Mouse (Mus musculus) liver, embryonic 12.5 days (tissue): Measurements from ENCODE around the gene Fbxl5. TPM values are rescaled to one million over a fixed set of nuclear protein-coding genes. Genes with fewer than 3 reads are reported as not detected.

Source experiments
- ATAC-seq: fragments of 200-750 bp; cut with Nextera tagmentation; 2 replicates; pipeline ENCODE4 v1.8.0; 2017; ENCODE audit warnings: moderate number of reproducible peaks, mild to moderate bottlenecking, moderate library complexity
- H3K27ac ChIP-seq: fragments of 300-500 bp; sonication (generic); 2 replicates; pipeline ENCODE4 v1.5.1; 2016; ENCODE audit warnings: mild to moderate bottlenecking
- H3K27me3 ChIP-seq: fragments of 300-500 bp; sonication (generic); replicated peaks from 2 replicates; pipeline ENCODE4 v1.6.1; 2016; ENCODE audit warnings: mild to moderate bottlenecking, moderate library complexity
- H3K36me3 ChIP-seq: fragments of 300-500 bp; sonication (generic); 2 replicates; pipeline ENCODE4 v1.6.1; 2016; ENCODE audit warnings: mild to moderate bottlenecking, moderate library complexity
- H3K4me1 ChIP-seq: fragments of 300-500 bp; sonication (generic); 2 replicates; pipeline ENCODE4 v1.6.1; 2016
- H3K4me2 ChIP-seq: fragments of 300-500 bp; sonication (generic); 2 replicates; pipeline ENCODE4 v1.6.1; 2016; ENCODE audit warnings: mild to moderate bottlenecking, moderate library complexity
- H3K4me3 ChIP-seq: fragments of 300-500 bp; sonication (generic); 2 replicates; pipeline ENCODE4 v1.5.1; 2016; ENCODE audit warnings: mild to moderate bottlenecking, moderate library complexity
- H3K9ac ChIP-seq: fragments of 300-500 bp; sonication (generic); 2 replicates; pipeline ENCODE4 v1.6.1; 2016; ENCODE audit warnings: mild to moderate bottlenecking, moderate library complexity
- H3K9me3 ChIP-seq: fragments of 300-500 bp; sonication (generic); replicated peaks from 2 replicates; pipeline ENCODE4 v1.6.1; 2016; ENCODE audit warnings: mild to moderate bottlenecking, moderate library complexity
- WGBS: fragments of 180-500 bp; shearing (Covaris S2); methylation state at CpG from one replicate; pipeline ENCODE4 v1.1.7; 2016; ENCODE audit not compliant: insufficient replicate concordance; 5-methylcytosine and 5-hydroxymethylcytosine counted together
- polyA plus RNA-seq: library from polyadenylated mRNA; unstranded; fragments of >200 nt; fragmentation: Nextera tagmentation; extraction: Ambion mirVana; gene quantifications from 2 replicates; pipeline ENCODE4 v1.2.1, GENCODE M21; 2016

The Fbxl5 gene
- polyA plus RNA-seq, 1 experiment from 2014 or later = 27.3 TPM

DNA sequence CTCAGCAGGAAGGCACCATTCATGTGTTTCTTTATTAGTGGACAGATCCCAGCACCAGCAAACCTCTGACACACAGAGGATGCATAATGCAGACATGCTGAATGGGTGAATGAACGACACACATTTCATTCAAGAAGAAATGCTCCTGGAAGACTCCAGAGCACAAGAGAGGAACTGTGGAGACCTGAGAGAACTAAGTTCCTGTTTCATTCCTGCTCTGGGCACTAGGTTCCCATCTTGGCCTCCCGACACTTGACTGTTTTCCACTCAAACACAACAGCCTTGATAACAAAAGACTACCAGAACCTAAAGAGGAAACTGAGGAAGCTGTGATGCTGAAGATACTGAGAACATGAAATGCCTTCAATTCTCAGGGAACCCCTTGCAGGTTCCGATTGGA lies 26.8 kb upstream of the Fbxl5 start:
- H3K9me3 ChIP-seq = 0 out of 2 replicates have a peak, but pooled peaks cover 6% of the 10 kb centered on the region
- no peaks in the 10 kb centered on the region for H3K4me1 ChIP-seq
- H3K4me3 ChIP-seq = no peak overlapping the region
- no peaks in the 10 kb centered on the region for H3K27me3 ChIP-seq
- no peaks in the 10 kb centered on the region for H3K36me3 ChIP-seq
- H3K4me2 ChIP-seq = no peak overlapping the region
- ATAC-seq = no peak
- no peak overlapping the region for H3K9ac ChIP-seq
- 59% methylated on average over 3 of the region's 3 CpGs for WGBS
- H3K27ac ChIP-seq = no peak overlapping the region

DNA sequence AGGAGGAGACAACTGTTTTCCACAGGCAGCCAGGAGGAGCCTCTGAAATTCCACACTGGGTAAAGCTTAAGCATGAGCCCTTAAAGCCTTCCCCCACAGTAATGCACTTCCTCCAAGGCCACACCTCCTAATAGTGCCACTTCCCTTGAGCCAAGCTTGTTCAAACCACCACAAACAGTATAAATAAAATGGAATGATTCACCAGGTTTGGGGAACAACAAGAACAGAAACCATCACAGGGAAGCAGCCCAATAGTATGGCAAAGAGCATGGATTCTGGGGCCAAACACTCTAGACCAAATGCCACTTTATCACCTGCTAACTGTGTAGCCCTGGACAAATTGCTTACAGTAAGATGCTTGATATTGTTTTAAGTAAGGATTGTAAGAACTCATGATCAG lies 26.1 kb upstream of the Fbxl5 start:
- H3K4me1 ChIP-seq = no peaks in the 10 kb centered on the region
- no peak for ATAC-seq
- H3K4me2 ChIP-seq = no peak overlapping the region
- H3K9me3 ChIP-seq = 0 out of 2 replicates have a peak, but pooled peaks cover 6% of the 10 kb centered on the region
- no peaks in the 10 kb centered on the region for H3K27me3 ChIP-seq
- no peak overlapping the region for H3K27ac ChIP-seq
- H3K4me3 ChIP-seq = no peak overlapping the region
- no peaks in the 10 kb centered on the region for H3K36me3 ChIP-seq
- H3K9ac ChIP-seq = no peak overlapping the region

DNA sequence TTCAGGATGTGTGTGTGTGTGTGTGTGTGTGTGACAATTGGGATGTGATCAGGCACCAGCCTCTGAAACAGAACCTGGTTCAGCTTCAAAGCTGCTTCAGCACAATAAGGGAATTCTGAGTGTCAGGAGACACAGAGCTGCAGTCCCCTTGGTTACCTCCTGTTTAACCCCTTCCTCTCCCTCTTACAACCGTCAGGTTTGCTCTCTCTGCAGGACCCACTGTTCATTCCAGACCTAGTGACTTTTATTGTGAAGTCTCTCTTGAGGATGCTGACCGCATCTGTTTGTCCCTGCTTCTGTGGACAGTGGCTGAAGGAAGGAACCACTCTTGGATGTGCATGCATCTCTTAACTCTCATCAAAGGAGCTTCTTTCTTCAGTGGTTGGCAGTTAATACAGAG lies 24.8 kb upstream of the Fbxl5 start:
- H3K4me2 ChIP-seq = no peak overlapping the region
- no peak overlapping the region for H3K4me3 ChIP-seq
- no peaks in the 10 kb centered on the region for H3K36me3 ChIP-seq
- no peak for ATAC-seq
- H3K27me3 ChIP-seq = no peaks in the 10 kb centered on the region
- no peak overlapping the region for H3K27ac ChIP-seq
- 0 out of 2 replicates have a peak, but pooled peaks cover 5% of the 10 kb centered on the region for H3K4me1 ChIP-seq
- WGBS = 35% methylated on average over 2 of the region's 2 CpGs
- H3K9ac ChIP-seq = no peak overlapping the region
- 0 out of 2 replicates have a peak, but pooled peaks cover 6% of the 10 kb centered on the region for H3K9me3 ChIP-seq

DNA sequence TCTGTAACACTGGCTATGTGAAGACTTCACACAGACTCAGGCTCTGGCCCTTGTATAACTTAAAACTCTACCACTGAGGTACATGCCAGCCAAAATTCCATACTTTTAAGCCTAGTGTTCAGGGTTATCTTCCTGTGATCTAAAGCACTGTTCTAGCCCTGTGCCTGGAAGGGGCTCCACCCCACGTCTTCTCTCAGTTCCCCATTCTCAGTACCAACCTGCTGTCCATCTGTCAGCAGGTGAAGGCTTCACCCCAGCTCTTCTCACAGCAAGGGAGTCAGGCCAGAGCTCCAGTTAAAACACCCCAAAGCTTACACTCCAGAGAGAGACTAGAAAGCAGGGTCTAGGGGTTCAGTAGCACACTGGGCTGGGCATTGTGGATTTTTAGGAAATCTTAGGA lies 24.2 kb upstream of the Fbxl5 start:
- H3K4me3 ChIP-seq = no peak overlapping the region
- H3K4me2 ChIP-seq = no peak overlapping the region
- 39% methylated on average over 1 of the region's 1 CpGs for WGBS
- H3K36me3 ChIP-seq = no peaks in the 10 kb centered on the region
- H3K27ac ChIP-seq = no peak overlapping the region
- no peak overlapping the region for H3K9ac ChIP-seq
- no peaks in the 10 kb centered on the region for H3K27me3 ChIP-seq
- ATAC-seq = no peak
- H3K4me1 ChIP-seq = 0 out of 2 replicates have a peak, but pooled peaks cover 5% of the 10 kb centered on the region
- 0 out of 2 replicates have a peak, but pooled peaks cover 6% of the 10 kb centered on the region for H3K9me3 ChIP-seq

DNA sequence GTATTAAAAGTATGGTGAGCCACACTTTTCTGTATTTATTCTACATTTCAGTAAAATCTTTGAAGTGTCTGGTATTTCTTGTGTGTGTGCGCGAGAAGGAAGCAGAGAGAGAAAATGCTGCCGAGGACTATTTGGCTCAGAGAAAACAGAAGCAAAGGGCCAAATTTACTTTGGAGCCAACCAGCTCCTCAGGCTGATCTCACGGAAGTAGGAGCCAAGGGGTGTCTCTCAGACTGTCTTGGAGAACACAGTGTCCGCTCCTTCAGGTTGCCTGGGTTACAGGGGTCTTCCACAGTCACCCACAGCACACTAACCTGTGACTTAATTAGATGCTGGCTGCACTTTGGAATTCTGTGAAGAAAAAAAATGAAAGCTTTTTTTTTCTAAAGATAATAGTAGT lies 23.6 kb upstream of the Fbxl5 start:
- no peaks in the 10 kb centered on the region for H3K36me3 ChIP-seq
- H3K4me2 ChIP-seq = no peak overlapping the region
- H3K27me3 ChIP-seq = no peaks in the 10 kb centered on the region
- 77% methylated on average over 5 of the region's 5 CpGs for WGBS
- H3K9ac ChIP-seq = no peak overlapping the region
- ATAC-seq = no peak
- 0 out of 2 replicates have a peak, but pooled peaks cover 5% of the 10 kb centered on the region for H3K4me1 ChIP-seq
- 0 out of 2 replicates have a peak, but pooled peaks cover 6% of the 10 kb centered on the region for H3K9me3 ChIP-seq
- no peak overlapping the region for H3K27ac ChIP-seq
- no peak overlapping the region for H3K4me3 ChIP-seq

DNA sequence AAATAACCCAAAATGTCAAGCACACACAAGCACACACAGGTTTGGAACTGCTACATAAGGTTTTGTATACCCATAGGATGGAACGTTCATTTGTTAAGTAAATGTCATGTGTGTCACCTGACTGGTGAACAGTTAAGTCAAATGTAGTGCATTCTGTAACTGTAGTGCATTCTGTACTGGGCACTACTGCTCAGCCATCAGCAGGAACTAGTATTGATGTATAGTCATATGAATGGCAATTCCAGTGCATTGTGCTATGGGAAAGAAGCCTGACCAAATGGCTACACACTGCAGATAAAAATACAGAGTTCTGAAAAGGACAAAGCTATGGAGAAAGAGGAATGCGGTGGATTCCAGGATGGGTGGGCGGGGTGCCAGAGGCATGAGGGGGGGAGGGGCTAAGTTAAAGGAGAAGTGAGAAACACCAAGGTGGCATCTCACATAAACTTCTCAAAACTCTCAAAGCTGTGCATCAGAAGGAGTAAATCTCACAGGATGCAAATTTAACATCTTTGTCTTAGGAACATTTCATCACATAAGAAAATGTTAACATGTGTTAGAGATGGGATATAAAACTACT lies 21.2 kb upstream of the Fbxl5 start:
- H3K27ac ChIP-seq = no peak overlapping the region
- WGBS = 67% methylated on average over 3 of the region's 3 CpGs
- 0 out of 2 replicates have a peak, but pooled peaks cover 6% of the 10 kb centered on the region for H3K9me3 ChIP-seq
- H3K36me3 ChIP-seq = no peaks in the 10 kb centered on the region
- no peak overlapping the region for H3K4me2 ChIP-seq
- H3K27me3 ChIP-seq = no peaks in the 10 kb centered on the region
- ATAC-seq = no peak
- H3K4me3 ChIP-seq = no peak overlapping the region
- no peak overlapping the region for H3K9ac ChIP-seq
- 0 out of 2 replicates have a peak, but pooled peaks cover 5% of the 10 kb centered on the region for H3K4me1 ChIP-seq

DNA sequence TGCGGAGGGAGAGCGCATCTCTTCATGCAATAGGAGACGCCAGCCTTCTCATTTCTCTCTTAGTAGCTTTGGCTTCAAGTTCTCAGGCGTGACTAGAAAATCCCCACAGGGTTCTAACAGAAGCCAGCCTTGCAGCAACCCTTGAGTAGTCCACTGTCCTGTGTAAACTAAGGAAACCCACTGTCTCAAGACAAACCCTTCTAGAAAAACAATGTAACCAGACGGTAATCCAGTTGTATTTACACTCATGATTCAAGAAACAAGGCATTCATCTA lies 20.5 kb upstream of the Fbxl5 start:
- H3K9ac ChIP-seq = no peak overlapping the region
- peak overlapping the region; percentile 42 for H3K4me2 ChIP-seq
- WGBS = 74% methylated on average over 5 of the region's 5 CpGs
- H3K36me3 ChIP-seq = no peaks in the 10 kb centered on the region
- no peak overlapping the region for H3K27ac ChIP-seq
- no peak overlapping the region; the same call in 1 of the 2 replicates for H3K4me3 ChIP-seq
- 0 out of 2 replicates have a peak, but pooled peaks cover 5% of the 10 kb centered on the region for H3K4me1 ChIP-seq
- H3K9me3 ChIP-seq = 0 out of 2 replicates have a peak, but pooled peaks cover 6% of the 10 kb centered on the region
- ATAC-seq = no peak
- H3K27me3 ChIP-seq = no peaks in the 10 kb centered on the region

DNA sequence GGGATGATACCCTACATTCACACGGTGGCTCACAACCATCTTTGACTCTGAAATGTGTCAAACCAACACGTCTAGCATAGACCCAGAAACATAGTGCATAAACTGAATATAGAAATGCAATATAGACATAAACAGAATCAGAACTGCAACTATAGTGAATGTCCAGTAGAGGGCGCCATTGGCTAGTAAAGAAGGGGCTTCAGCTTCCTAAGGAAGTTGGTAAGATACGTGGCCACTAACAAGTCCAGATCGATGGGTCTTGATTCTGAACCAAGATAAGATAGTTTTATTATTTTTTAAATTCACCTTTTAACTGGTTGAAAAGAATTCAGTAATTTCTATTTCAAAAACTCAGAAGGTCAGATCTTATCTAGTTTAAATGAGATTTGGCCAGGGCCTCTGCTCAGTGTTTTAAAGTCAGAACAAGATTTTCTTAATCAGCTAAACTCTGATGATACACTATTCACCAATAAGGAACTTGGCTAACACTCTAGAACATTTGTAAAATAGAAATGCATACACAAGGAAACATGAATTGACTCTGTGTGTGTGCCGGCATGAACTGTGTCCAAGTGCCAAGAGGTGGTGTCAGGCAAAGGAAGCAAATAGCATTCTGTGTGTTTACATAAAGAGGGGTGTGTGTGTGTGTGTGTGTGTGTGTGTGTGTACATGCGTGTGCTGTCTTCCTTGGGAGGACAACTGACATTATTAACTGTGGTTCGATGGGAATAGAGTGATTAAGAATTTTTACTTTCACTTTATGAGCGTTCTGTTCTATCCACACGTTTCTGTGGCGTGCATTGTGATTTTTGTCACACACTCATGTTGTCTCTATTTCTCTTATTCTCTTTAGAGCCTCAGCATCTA lies 19.9 kb upstream of the Fbxl5 start:
- no peak overlapping the region for H3K9ac ChIP-seq
- 0 out of 2 replicates have a peak, but pooled peaks cover 5% of the 10 kb centered on the region for H3K4me1 ChIP-seq
- H3K4me2 ChIP-seq = peak overlapping the region; percentile 42
- ATAC-seq = no peak
- no peaks in the 10 kb centered on the region for H3K36me3 ChIP-seq
- 0 out of 2 replicates have a peak, but pooled peaks cover 6% of the 10 kb centered on the region for H3K9me3 ChIP-seq
- no peak overlapping the region for H3K27ac ChIP-seq
- WGBS = 37% methylated on average over 11 of the region's 11 CpGs
- H3K27me3 ChIP-seq = no peaks in the 10 kb centered on the region
- H3K4me3 ChIP-seq = no peak overlapping the region; the same call in 1 of the 2 replicates

DNA sequence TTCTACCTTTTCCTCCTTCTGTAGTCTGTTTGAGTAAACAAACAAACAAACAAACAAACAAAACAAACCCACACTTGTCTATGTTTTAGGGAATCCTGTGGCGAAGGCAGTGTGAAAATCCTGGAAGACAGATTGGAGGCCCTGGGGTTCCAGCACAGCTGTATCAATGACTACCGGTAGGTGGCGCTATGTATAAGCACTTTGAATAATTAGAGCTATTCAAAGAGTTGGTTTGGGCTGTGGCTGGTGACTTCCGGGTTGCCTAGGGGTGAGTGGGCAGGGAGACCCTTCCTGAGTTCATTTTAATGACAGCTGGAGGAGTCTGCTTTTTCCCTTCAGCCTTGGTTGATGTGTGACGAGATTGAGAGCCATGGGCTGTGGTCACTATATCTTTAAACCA lies 15.9 kb upstream of the Fbxl5 start:
- Histone ChIP-seq H3K9ac (no peak overlapping the region), H3K4me3 (no peak overlapping the region), H3K9me3 (no peaks in the 10 kb centered on the region), H3K4me2 (no peak overlapping the region), H3K27me3 (no peaks in the 10 kb centered on the region), H3K36me3 (no peaks in the 10 kb centered on the region), H3K4me1 (0 out of 2 replicates have a peak, but pooled peaks cover 5% of the 10 kb centered on the region), H3K27ac (no peak overlapping the region)
- 30% methylated on average over 5 of the region's 5 CpGs for WGBS
- ATAC-seq = no peak

DNA sequence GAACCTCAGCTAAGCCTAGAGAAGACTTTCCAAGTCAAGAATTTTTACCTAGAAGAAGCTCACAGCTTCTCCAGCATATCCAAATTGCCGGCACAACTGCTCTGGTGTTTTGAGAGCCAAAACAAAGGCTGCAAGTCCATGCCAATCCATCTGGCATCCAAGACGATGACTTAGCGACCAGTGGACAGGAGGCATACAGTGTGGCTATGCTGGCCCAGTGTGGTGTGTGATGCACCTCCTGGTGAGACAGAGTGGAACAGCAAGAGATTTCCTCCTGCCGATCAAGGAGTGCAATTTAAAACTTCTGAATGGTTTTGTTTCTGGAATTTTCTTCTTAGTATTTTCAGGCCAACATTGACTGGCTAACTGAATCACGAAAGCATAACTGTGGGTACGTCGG lies 15.2 kb upstream of the Fbxl5 start:
- Histone ChIP-seq H3K4me2 (no peak overlapping the region), H3K36me3 (no peaks in the 10 kb centered on the region), H3K4me1 (0 out of 2 replicates have a peak, but pooled peaks cover 2% of the 10 kb centered on the region), H3K27me3 (no peaks in the 10 kb centered on the region), H3K27ac (no peak overlapping the region), H3K4me3 (no peak overlapping the region), H3K9ac (no peak overlapping the region), H3K9me3 (no peaks in the 10 kb centered on the region)
- no peak for ATAC-seq
- WGBS = 78% methylated on average over 7 of the region's 7 CpGs

DNA sequence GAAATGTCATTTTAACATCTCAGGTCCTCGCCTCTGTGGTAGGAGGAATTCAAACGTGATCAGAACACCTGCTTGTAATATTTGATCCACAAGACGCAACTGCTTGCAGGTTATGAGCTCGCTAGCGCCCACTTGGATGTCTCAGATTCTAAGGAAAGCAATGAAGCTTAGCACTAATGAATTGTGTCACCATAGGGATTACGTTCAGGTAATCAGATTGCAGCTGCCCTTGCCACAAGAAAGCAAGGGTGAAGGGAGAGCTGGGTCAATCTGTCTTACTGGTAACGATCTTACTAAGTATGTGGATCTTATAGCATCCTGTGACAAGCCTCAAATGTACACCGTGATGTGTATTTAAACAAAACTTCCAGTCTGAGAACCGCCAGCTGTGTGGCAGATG lies 5.9 kb upstream of the Fbxl5 start:
- Histone ChIP-seq H3K27ac (no peak overlapping the region), H3K9ac (no peak overlapping the region), H3K4me3 (no peak overlapping the region), H3K4me2 (no peak overlapping the region), H3K9me3 (no peaks in the 10 kb centered on the region), H3K27me3 (no peaks in the 10 kb centered on the region), H3K36me3 (no peaks in the 10 kb centered on the region), H3K4me1 (no peaks in the 10 kb centered on the region)
- ATAC-seq = no peak
- 71% methylated on average over 9 of the region's 9 CpGs for WGBS

DNA sequence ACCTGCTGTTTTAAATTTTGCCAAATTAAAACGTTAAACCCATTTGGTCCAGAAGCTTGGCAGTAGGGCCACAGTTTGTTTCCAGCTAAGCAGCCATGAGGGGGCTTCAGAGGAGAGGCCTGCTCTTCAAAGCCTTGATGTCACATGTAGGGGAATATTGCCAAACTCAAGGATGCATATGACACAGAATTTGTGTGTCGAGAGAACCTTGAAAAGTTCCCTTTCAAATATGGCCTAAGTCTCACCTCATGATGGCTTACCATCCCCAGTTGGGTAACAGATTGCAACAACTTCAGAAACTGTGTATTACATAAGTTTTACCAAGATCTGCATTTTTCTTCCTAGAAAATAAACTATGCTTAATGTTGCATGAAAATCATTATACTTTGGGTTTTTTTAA lies 5.4 kb upstream of the Fbxl5 start:
- no peak for ATAC-seq
- no peak overlapping the region for H3K4me3 ChIP-seq
- WGBS = 69% methylated on average over 2 of the region's 2 CpGs
- H3K27ac ChIP-seq = no peak overlapping the region
- H3K36me3 ChIP-seq = no peaks in the 10 kb centered on the region
- H3K9ac ChIP-seq = no peak overlapping the region
- no peaks in the 10 kb centered on the region for H3K9me3 ChIP-seq
- H3K27me3 ChIP-seq = no peaks in the 10 kb centered on the region
- no peaks in the 10 kb centered on the region for H3K4me1 ChIP-seq
- no peak overlapping the region for H3K4me2 ChIP-seq
